Mouse (Mus musculus) lung, postnatal 0 days (tissue): Measurements from ENCODE around the gene Cga.

ENCODE experiments used
- CTCF ChIP-seq: IDR thresholded peaks from 2 replicates; pipeline ENCODE4 v1.5.1; 2016; ENCODE audit warnings: antibody characterized with exemption, mild to moderate bottlenecking
- EP300 ChIP-seq: IDR thresholded peaks from 2 replicates; pipeline ENCODE4 v1.6.1; 2016; ENCODE audit warnings: antibody characterized with exemption, mild to moderate bottlenecking, control low read depth

GRCm38 (mm10) chr4:34847679-34848309, 45.8 kb upstream of the Cga start:
- TF ChIP-seq EP300, result no peak
- TF ChIP-seq CTCF, result no peak
